Mouse (Mus musculus) left cerebral cortex, postnatal 36 days (tissue): Measurements from ENCODE around the gene Usp36. TPM values are rescaled to one million over a fixed set of nuclear protein-coding genes. Genes with fewer than 3 reads are reported as not detected.

Experiments used
- DNase-seq, 2 experiments: peaks; one replicate each; pipeline ENCODE4 v3.0.0; 2021 to 2022; ENCODE audit warnings: low spot score in 2 of 2, mixed read lengths in 1 of 2
- intact Hi-C: fragments of 180-260 bp; cut with DNase I; formaldehyde crosslinking; loops from one replicate; pipeline ENCODE4 v1.15.1; 2025
- total RNA-seq, 2 experiments: library from RNA; stranded (reverse); gene quantifications; 2 replicates each; pipeline ENCODE4 v1.2.3; 2021

Gene Usp36
- total RNA-seq, 2 experiments from 2014 or later = 26.8 to 32.2 TPM

DNA sequence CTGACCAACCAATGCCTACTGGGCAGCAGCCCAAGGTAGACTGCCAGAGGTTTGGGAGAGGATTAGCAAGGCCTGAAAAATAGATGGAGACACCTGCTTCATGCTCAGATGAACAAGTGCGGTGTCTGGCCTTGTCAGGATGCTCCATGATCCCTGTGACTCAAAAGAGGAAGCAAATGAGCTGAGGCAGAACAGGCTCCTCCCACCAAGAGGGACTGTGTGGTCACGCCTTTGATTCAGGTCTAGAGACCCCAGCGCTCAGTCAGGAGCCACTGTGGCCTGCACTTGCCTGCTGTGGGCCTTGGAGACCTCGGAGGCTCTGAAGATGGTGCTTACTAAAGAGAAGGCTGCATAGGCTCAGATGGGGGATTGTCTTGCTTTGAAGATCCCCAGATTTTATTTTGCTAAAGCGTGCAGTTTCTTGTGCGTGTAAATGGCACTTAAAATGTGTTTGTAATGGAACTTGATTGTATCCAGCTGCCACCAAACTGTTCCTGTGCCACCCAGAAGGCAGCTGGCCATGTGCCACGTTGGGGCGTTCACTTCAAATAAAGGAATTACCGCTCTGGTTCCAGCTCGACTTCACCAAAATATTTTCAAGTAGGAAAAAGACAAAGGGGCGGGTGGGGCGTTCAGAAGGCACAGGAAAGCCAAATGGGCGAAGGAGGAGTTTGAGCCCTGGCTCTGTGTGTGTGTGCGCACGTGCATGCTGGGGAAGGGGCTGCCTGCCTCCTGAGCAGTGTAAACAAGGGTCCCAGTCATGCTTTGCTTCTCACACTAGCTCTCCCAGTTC is 35.7 kb downstream of the Usp36 start:
- intact Hi-C loops = no loop called here
- peak; percentile 47 to 55 for DNase-seq

DNA sequence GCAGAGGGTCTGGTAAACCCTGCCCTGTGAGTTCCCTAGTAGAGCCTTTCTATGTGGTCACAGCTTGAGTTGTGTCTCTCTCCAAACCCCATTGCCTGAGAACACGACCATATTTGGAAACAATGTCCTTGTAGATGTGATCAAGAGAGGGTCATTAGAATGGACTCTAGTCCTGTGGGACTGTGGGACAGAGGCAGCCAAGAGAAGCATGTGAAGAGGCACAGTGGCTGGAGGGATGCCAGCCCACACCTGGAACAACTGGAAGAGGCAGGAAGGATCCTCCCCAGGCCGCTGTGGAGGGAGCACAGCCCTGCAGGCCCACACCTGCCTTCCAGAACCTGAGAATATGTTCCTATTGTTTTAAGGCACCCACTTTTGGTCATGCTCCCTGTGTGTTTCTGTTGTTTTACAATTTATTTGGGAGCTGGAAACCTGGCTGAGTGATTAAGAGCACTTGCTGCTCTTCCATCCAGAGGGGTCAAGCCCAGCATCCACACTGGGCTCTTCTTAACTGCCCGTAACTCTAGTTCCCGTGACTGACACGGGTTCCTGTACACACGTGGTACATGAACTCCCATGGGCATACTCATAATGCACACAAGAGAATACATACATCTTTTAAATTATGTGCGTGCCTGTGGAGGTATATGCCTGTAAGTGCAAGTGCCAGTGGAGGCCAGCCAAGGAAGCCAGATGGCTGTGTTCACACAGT is 36.4 kb downstream of the Usp36 start:
- intact Hi-C loops = no loop called here
- no peak for DNase-seq

DNA sequence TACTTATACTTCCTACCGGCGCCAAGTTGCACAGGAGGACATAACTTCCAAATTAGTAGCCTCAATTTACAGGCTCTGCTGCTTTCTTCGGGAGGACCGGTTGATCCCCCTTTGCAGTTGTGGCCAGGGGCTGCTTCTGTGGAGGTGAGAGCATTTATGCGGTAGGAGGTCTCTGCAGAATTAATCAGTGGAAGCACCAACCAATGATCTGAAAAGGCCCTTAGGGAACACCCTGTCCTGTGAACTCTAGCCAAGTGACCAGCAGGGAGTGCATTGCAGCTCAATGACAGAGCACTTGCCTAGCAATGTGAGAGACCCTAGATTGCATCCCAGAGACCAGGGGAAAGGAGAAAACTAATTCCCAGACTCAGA is 41.0 kb downstream of the Usp36 start:
- intact Hi-C loops = no loop called here
- no peak for DNase-seq

DNA sequence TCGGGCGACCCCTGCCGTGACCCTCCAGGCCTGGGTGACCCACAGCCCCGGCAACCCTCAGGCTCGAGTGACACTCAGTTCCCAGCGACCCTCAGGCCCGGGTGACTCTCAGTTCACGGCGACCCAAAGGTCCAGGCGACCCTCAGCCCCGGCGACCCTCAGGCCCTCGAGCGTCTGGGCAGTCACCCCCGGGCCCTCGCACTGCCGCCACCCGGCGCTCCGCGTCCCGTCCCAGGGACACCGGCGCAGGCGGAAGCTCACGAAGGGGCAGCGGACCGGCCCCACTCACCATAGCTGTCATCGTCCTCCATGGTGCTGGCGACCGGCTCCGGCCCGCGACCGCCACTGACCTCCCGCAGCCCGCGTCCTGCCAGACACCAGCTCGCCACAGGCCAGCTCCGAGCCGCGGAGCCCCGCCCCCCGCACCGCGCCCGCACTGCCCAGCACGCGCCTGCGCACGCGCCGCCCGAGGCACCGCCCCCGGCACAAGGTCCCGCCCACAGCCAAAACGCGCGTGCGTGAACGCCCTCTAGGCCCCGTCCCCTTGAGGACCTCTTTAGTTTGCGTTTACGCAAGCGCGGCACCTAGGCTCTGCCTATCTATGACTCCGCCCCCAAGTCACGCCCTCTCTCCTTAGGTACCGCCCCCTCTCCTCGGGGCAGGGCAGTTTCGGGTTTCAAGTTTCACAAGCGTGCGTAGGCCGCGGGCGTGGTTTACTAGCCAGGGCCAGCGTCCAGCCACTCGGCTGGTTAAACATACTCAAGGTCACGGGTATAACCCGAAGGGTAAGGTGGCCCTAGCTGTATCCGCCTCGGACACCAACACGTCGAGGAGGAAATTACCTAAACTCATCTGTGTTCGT is 41.7 kb downstream of the Usp36 start, which contains the start of gene Cyth1:
TSS of gene Cyth1 (minus strand) at position 443 of the 862 bp plus-strand sequence.
- DNase-seq = peak; percentile 98 to 99
- intact Hi-C loops = no loop called here

DNA sequence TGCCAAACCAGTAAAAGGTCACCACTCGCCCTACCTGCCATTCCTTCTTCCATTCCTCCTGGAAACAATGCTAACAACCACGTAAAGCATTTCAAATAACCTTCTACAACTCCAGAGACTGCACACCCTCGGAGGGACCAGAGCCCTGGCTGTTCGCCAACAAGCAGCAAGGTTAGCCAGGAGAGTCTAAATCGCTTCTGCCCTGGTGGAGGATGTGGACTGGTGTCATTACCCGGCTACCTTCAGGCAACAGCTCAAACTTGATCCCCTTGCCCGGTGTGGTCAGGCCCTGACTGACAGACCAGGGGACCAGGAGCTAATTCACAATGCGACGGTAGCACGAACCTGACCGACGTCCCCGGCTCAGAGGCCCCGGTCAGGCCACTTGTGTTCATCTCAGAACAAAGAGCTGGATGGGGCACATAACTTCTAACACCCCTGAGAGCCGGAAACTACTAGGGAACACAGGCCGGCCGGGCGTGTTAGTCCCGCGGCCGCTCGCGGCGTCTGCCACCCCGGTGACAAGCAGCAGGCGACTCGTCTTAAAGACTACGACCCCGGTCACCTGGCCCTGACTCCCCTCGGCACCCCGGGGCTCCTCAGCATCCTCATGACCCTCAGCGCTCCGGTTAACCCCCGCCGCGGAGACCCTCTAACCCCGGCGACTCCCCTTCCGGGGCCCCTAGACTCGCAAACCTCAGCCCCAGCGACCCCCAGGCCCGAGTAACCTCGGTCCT is 42.5 kb downstream of the Usp36 start:
- intact Hi-C loops = no loop called here
- DNase-seq = peak in 1 of 2 experiments; percentile 32

DNA sequence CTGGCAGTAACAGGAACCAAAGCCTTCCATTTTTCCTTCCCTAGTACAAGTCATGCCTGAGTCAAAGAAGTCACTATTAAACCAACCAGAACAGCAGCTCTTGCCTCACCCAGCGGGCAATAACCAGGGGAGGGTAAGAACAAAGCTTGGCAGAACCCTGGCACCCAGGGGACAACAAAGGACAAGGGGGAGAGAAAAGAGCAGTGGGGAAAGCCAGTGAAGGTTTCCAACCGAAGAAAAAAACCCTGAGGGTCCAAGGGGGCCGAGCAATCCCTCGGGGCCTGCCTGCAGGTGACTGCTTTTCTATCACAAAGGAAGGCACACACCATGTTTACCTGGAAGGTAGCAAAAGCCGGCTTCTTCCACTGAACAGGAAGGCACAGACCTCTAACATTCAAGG is 43.3 kb downstream of the Usp36 start:
- intact Hi-C loops = no loop called here
- no peak for DNase-seq

DNA sequence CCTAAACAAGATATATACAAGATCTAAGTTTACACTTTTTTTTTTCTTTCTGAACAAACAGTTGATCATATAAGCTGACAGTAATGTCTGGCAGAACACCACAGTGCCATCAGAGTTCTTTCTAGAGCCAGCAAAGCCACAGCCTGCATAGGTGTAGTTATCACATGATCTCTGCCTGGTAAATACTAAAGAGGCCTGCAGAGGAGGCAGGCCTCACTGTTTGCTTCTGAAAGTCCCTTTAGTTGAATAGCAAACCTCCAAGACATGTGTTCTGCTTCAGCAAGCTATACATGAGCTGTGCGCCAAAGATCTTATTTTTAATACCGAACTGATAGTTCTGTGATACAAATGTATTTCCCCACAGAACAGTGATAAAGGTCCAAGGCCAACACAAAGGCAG is 44.9 kb downstream of the Usp36 start:
- DNase-seq = no peak
- intact Hi-C loops = no loop called here

DNA sequence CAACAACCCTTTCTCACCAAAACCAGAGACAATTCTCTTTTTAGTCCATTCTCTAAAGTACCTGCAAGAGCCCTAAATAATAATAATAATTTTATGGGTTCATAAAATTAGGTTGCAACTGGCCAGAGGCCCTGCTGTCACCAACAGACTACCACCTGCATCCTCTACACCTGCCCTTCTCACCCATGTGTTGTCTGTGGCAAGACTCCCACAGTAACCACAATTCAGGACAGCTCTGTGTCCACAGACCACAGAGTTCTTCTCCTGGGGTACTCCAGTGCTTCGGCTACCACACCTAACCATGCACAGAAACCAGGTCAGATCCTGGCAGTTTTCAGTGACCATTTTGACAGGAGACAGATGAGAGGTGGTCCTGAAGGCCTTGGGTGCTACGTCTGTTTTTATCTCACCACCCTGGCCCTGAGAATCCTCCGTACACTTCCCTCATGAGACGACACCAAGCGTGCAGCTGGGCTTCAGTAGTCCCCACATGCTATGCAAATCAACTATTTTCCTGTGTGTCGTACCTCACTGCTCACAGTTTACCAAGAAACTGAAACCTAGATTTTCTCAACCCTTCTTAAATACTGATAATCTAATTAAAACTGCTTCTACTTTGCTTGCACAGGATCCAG is 46.3 kb downstream of the Usp36 start:
- intact Hi-C loops = no loop called here
- DNase-seq = no peak

DNA sequence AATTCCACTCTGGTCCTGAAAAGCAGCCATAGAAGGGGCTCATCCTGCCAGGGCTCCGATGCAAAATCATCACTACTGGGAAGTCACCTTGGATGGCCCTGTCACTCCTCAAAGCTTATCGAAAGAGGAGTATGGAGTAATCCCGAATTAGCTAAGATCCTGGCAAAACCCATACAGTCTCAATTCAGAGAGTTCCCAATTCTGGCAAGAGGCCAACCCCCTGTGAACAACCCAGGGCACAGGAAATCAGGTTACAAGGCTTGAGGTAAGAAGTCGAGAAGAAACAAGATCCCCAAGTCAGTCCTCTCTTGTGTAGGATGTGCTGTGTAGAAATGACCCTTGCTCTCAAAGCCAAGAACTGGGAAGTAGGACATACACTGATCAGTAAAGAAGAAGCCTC is 47.5 kb downstream of the Usp36 start:
- intact Hi-C loops = no loop called here
- DNase-seq = no peak

DNA sequence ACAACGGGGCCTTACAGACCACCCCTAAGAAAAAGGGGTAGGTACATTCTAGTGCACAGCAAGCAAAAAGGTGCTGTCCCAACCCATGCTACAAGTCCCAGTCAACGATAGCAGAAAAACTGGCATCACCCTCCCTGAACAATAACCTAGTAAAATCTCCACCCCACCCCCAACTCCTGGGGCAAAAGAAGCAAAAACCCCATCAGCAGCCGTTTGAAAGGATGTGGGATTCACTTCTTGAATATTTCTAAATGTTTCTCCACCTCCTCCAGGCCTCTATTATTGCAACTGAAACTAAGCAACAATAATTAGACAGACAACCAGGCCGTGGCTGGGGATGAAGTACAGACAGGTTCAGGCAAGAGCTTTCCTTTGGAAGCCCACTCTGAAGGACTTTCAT is 49.7 kb downstream of the Usp36 start:
- DNase-seq = no peak
- intact Hi-C loops = no loop called here

DNA sequence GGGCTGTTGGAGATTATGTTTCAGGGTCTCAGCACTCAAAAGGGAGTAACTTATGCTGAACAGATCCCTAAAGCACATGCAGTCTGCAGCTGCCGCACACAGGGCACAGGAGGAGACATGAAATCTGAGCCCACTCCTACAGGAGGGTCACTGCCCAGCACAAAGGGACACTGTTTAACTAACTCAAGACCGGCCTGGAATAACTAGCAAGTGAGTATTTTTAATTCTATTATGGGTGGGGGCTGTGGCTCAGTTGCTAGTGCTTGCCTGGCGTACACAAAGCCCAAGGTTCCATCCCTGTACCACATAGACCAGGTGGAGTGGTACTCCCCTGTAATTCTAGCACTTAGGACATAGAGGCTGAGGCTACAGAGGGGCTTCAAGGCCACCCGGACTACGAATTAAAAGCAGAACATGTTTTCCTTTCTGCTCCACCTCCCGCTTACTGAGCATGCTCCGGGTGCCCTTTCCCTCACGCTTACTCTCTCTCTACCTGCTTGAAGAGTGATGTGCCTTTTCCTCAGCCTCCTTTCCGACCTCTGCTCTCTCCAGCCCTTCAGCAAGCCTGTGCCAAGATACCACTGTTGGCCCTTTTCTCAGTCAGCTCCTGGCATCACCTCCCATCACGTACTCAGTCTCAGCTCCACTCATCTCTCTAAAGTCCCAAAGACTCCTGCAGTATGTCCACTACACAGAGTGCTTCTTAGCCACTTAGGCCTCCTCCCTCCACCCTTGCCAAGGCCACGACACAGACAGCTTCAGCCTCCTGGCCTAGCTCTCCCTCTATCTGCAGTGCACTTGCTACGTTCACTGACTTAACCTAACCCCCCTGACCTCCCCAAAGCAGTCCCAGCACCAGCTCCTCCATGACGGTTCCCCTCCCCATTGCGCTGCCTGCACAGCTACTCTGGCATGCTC is 50.5 kb downstream of the Usp36 start:
- intact Hi-C loops = no loop called here
- DNase-seq = no peak

DNA sequence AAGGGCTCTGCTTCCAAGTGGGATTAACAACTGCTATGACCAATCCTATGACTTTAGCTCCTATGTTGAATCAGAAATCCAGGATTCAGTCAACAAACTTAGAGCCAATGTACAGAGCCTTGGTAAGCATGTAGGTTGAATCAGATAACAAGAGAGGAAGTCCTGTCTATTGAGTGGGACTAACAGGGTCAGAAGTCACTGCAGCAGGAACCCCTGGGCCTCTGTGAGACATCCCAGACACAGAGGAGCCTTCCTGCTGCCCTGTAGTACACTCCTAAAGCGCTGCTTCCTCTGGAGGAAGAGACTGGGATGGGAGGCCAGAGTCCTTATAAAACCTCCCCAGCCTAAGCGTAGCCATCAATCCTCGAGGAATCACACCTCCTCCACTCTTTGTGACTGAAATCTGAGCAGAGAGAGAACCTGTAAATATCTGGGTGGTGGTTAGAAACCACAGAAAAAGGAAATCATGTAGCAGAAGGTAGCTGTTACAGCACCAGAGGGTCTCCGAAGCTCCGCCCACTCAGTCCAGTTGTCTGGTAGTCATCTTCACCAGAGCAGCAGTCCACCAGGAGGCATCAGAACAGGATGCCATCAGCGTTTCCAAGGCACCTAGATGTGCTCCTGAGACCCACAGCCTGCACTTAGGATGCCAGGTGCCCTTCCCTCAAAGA is 53.4 kb downstream of the Usp36 start:
- no peak for DNase-seq
- intact Hi-C loops = no loop called here

DNA sequence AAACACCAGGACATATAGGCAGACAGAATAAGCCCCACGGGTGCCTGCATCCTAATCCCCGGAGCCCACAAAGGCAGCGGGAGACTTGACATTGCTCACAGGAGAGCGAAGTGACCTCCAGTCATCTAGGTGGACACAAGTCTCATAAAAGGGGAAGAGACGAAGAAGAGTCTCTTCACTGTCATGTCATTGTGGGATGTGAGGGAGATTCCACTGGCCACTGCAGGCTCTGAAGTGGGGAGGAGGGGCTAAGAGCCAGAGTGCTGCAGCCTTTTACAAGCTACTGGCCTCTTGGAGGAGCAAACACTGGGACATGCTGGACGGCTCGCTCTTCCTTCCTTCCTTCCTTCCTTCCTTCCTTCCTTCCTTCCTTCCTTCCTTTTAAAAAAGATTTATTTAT is 55.1 kb downstream of the Usp36 start:
- DNase-seq = no peak
- intact Hi-C loops = no loop called here

DNA sequence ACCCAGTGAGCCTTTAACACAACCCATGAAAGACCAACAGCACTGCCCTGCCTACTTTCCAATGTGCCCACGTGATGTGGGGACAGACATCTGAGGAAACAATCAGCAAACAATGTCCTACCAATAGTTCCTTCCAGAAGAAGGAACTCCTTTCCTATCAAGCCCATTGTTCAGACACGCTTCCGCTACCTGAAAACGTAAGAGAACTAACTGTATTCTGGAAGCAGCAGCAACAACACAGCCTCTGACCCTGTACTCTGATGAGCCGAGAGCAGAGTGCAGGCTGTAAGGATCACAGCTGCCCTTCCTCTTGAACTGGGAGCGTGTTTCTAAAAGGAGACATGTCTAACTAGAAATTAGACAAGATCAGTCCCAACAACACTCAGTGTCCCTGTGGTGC is 55.5 kb downstream of the Usp36 start:
- DNase-seq = no peak
- intact Hi-C loops = no loop called here

DNA sequence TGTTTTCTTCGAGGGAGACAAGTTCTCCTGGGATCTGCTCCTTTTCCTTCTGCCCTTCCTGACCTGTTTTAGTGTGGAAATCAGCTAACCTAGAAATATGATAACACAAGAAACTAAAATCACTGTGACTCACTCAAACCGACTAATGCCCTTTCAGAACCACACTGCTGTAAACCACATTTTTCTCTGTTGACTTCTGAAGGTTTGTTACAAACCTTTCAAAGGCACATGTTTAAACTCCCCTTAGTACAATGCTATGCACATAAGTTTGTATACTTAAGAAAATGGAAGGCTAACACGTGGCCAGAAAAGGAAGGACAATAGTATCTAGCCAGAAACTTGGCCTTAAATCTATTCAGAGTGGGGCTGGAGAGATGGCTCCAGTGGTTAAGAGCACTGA is 56.1 kb downstream of the Usp36 start:
- intact Hi-C loops = no loop called here
- DNase-seq = no peak

DNA sequence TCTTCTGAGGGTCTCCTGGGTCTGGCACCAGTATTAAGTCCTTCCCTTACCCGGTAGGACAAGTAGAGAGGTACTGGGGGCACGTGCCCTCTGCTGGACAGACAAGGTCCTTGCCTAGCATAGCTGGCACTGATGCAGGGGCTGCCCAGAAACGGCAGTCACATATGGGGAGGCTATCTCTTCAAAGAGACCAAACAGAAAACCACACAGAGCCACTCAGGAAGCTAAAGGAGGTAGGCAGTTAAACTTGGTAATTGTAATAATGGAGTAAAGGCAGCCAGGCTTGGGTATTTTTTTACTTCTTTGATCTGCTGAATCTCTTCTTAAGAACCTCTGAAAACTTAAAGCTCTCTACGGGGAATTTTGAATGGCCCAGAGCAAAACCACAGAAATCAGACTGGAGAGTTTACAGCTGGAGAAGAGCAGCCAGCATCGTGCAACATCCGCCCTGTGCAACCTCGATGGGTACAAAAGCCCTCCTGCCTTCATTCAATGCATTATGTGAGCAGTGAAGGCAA is 57.7 kb downstream of the Usp36 start:
- intact Hi-C loops = no loop called here

DNA sequence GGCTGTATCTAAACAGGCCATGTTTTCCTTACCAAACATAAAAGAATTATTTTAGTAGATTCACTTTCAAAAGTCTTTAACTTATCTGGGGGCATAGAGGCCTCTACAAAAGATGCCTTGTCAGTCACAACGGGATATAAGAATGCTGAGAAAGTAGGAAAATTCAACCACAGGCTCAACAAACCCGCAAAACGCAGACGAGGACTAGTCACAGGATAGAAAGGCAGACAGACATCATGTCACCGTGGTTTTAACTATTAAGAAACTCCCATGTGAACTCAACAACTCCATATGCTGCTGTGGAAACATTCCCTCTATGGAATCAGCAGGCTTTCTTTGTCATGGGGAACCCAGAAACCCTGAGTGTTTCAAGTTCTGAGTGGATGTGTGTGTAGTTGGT is 60.1 kb downstream of the Usp36 start:
- no peak for DNase-seq

More for the DNA sequence above, 57.7 kb downstream of the Usp36 start:
- no peak for DNase-seq

More for the DNA sequence above, 60.1 kb downstream of the Usp36 start:
- intact Hi-C loops = loop anchor here (10.0 kb wide), 1 partner anchor 355 kb away; the partner anchor contains the start of gene Tha1
